Mouse (Mus musculus): ENCODE results near the gene Usp16.
"Not testable (repeated sequence)": the region's sequence is repeated elsewhere in the genome, so short reads cannot be mapped to it uniquely, and the experiment has no call there.

Usp16 gene

DNA sequence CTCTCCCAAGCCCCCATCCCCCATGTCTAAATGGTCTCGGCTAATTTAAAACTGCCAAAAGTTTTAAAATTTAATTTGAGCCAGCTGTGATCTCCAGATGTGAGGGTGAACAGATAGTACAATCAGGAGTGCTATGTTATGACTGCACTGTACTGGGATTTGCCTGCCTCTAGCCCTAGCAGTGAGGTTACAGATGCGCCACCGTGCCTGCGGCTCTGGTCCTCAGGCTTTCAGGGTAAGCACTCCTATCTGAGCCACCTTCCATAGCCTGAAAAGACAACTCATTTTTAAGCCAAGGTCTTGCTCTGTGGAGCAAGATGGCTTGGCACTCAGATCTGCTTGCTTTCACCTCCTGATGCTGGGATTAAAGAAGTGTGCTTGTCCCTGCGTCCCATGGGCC is 29.9 kb downstream of the Usp16 start:
- DNase-seq (ENCODE audit: extremely low read depth, low read depth, low spot score): no peak

DNA sequence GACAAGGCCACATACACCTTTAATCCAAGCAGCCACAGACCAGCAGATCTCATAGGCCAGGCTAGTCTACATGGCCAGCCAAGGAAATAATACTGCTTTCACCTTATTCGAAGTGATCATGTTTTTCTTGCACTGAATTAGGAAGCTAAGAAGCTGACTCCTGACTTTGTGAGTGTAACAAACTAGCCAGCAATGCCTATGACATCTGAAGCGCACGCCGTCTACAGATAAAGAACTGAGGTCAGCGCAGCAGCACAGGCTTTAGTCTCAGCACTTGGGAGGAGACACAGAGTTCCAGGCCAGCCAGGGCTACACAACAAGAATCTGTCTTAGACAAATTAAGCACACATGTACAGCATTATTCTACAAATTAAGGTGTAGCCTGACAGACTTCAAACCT is 32.2 kb downstream of the Usp16 start:
- DNase-seq (ENCODE audit: extremely low read depth, low read depth, low spot score): no peak

DNA sequence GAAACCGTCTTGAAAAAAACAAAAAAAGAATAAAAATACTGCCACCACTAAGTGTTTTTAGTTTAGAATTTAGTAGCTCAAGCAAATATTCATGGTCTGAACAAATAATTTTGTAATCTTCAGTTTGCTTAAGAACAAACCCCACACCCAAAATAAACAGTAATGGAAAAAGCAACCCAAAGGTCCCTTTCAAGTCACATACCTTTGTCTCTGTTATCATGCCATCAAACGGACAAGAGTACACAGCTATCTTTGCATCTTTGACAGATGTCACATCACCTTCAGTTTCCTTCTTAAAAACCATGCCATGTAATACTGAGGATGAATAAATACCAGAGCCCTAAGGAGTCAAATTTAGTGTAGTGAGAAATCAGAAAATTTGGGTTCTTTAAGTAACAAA is 34.1 kb downstream of the Usp16 start:
- no peak for DNase-seq (ENCODE audit: extremely low read depth, low read depth, low spot score)

DNA sequence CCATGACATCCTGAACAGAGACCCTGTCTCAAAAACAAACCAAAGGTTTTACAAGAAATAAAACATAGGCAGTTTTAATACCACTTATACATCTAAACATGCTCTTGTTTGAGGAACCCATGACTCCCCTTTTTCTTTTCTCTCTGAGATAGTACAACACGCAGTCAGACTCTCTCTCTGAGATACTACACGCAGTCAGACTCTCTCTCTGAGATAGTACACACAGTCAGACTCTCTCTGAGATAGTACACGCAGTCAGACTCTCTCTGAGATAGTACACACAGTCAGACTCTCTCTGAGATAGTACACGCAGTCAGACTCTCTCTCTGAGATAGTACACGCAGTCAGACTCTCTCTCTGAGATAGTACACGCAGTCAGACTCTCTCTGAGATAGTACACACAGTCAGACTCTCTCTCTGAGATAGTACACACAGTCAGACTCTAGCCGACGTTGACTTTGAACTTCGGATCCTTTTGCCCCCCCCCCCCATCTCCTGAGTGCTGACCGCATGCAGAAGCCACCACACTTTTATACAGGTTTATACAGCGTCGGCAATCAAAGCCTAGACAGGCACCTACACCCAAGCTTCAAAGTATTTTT is 37.8 kb downstream of the Usp16 start:
- not testable (repeated sequence) for DNase-seq (ENCODE audit: extremely low read depth, low read depth, low spot score)

DNA sequence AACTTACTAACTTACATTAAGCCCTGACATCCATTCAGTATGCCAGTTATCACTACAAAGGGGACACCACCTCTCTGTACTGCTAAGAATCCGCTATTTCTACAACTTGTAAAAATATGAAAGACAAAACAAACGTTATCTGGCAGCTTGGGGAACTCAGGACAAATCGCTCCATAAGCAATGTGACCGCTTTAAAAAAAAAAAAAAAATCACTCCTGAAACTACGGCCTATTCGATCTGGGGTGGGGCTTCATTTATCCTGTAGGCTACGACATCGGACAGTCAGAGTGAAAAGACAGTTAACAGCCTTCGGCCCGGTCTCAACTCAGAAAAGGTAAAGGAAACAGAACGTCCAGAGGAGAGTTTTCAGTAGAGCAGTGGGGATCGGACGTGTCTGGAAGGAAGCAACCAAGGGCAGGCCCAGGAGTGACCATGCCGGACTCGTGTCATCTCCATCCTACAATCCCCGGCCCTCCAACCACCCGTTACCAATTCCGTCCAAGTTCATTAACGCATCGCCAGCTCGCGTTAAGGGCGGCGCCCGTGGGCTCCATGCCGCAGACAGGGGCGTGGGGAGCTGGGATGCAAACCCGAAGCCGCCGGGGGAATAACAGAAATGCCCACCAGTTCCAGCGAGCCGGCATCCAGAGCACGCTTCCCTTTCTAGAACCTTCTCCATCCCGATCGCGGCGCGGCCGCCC is 40.6 kb downstream of the Usp16 start:
- no peak for DNase-seq (ENCODE audit: extremely low read depth, low read depth, low spot score)

DNA sequence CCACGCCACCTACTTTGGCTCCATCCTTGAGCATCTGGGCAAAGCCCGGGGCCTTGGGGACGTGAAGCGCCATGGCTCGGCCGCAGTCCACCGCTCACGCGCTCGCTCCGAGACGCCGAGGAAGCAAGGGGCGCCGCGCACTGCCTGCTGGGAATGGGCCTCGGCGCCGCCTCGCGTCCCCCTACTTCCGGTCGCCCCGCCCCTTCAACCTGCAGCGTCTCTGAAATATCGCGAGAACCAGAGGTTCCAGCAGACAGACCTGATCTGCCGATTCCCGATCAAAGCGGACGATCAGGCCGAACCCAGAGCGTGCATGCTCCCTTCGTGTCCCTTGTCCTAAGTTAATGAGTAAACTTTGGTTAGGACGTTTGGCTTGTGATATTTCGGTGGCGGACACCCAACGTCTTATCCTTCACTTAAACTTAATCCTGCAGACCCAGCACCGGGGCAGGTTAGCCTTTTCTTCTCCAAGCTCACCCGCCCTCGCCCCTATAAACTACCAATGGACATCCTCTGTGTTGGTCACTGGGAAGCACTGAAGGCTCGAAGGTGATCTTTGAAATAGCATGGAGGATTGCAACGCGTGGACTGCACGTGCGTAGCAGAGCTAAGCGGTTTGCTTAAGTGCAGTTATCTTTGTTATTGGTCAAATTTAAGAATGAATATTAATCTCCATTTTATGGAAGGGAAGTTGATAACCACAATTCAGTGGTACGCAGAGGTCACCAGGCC is 41.4 kb downstream of the Usp16 start, which contains the start of gene Cct8:
Gene Cct8 (minus strand): TSS at position 158 of the 732 bp plus-strand sequence.
- DNase-seq (ENCODE audit: extremely low read depth, low read depth, low spot score): peak; percentile 70

DNA sequence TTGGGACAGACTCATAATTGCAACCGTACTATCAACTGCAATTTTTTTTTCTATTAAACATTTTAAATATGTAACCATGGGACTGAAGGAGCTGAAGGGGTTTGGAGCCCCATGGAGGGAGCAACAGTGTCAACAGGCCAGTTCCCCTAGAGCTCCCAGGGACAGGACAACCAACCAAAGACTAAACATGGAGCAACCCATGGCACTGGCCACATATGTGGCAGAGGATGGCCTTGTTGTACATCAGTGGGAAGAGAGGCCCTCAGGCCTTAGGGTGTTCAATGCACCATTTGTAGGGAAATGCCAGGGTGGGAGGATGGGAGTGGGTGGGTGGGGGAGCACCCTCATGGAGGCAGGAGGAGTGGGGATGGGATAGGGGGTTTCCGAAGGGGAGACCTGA is 42.2 kb downstream of the Usp16 start:
- no peak for DNase-seq (ENCODE audit: extremely low read depth, low read depth, low spot score)

DNA sequence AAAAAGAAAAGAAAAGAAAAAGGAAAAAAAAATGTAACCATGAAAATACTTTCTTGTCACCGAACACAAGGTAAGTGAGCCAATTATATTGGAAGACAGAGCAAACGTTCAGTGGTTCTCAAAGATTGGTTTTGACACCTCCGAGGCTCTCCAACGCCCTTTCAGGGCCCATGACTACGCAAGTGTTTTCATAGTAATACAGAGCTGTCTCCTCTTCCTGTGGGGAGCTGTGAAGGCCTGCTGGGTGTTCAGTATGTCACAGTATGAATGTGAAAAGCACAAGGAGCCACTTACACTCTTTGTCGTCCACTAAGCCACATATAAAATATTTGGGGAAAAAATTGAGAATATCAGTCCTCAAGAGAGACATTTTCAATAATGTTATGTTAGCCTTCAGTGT is 42.7 kb downstream of the Usp16 start:
- DNase-seq (ENCODE audit: extremely low read depth, low read depth, low spot score): no peak

DNA sequence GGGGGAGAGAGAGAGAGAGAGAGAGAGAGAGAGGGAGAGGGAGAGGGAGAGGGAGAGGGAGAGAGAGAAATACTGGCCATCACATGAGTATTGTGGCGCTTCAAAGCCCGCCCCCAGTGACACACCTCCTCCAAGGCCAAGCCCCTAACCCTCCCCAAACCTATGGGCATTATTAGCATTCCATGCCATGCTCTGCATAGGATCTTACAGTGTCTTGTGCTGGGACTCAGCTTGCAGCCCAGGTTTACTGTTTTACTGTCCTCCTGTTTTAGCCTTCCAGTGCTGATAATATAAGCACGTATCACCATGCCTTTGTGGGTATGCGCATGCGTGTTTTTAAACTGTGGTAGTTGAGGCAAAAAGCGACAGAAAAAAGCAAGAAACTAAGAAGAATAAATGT is 45.1 kb downstream of the Usp16 start:
- DNase-seq (ENCODE audit: extremely low read depth, low read depth, low spot score): no peak

DNA sequence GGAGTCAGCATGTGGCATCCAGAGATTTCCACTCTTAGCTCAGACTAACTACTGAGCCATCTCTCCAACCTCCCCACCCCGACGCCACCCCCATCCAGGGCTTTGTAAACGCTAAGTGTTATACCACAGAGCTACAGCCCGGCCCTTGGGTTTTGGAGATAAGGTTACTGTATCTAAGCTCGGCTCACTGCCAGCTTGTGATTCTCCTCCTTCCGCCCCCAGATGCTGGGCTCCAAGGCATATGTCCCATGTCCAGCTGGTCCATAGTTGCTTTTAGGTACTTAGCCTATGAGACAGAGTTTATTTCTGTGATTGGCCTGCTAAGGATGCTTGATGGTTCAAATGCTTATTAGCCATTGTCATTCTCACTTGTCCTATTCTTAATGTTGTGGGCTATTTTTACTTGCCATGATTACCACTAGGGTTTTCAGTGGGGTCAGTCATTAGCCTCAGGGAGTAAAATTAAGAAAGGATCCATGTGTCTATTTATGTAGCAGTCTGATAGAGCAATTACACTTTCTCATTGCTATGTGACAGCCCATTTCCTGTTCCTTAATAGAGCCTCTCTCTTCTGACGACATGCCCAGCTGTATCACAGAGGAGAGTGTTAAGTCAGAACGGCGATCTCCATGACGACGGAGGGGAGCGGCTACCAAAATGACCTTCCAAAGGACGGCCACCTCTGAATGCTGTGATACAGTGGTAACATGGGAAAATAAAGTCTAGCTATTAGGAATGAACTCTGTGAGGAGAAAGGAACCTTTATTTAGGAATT is 47.0 kb downstream of the Usp16 start:
- no peak for DNase-seq (ENCODE audit: extremely low read depth, low read depth, low spot score)

DNA sequence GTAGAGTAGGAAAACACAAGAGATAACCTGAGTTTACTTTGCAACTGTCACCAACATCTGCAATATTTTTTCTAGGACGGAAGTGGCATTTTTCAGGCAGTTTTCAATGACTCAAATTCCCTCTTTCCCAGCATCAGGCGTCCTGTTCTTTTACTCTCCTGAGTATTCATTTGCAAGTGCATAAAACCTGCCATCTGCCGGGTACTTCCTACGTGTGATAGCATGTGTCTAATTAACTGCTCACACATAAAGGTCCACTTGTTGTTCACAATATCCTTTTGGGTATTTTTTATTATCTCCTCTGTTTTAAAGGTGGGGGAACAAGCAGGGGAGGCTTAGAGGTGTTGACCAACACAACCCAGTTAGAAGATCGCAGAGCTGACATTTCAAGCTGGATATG is 57.2 kb downstream of the Usp16 start:
- DNase-seq (ENCODE audit: extremely low read depth, low read depth, low spot score): no peak

DNA sequence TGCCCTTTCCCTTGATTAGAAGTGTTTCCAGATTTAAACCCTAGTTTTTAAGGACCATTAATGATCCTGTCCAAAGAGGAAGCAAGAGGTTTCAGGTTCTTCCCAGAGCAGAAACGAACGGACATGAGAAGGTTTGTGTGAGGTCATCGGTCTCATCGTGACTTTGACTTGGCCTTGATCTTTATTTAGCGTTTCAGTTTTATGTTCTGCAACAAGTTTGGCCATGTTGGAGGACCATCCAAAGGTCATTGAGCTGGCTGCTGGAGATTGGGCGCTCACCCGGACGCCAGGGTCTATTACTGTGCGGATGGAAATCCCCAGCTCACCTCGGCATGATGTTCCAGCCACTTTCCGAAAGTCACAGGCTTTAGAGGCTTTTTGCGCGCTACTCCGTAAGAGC is 57.8 kb downstream of the Usp16 start:
- no peak for DNase-seq (ENCODE audit: extremely low read depth, low read depth, low spot score)

DNA sequence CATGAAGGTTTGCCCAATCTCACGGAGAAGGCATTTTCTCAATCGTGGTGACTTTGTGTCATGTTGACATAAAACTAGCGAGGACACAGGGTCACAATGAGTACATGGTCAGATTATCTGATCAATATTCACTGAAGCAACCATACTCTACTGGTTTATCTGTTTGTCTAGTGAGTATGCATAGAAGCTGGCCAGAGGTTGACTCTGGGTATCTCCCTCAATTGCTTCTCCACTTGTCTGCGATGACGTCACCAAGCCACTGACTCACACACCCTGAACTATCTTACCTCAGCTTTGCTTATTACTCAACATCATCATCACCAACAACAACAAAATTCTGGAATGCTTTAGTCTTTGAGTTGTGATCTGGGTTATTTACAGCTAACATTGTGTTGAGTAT is 69.7 kb downstream of the Usp16 start:
- DNase-seq (ENCODE audit: extremely low read depth, low read depth, low spot score): no peak

DNA sequence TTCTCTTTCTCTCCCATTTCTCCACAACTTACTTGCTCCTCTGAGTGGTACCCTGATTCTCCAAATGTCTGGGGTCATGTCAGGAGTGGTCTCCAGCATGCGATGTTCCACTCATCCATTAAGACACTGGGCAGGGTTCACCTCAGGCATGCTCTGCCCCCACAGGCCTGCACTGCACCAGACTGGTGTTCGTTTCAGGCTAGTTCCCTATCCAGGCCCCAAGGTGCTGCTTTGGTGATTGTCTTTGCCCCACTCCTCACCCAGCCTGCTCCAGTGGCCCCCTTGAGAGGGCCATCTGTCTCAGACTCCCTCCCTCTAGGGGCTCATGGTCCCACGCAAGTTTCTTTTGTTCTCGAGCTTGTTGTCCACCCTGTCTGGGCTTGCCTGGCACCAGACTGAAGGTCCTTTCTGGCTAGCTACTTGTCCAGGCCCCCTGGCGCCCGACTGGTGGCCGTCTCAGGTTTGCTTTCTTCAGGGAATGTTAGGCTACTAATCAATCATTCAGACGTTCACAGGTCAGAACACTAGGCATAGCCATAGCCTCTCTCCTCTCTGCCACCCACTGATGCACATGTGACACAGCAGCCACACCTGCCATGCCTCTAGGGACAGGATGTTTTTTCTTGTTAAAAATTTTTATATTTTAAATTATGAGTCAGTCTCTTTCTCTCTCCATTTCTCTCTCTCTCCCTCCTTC is 73.2 kb downstream of the Usp16 start:
- no peak for DNase-seq (ENCODE audit: extremely low read depth, low read depth, low spot score)

DNA sequence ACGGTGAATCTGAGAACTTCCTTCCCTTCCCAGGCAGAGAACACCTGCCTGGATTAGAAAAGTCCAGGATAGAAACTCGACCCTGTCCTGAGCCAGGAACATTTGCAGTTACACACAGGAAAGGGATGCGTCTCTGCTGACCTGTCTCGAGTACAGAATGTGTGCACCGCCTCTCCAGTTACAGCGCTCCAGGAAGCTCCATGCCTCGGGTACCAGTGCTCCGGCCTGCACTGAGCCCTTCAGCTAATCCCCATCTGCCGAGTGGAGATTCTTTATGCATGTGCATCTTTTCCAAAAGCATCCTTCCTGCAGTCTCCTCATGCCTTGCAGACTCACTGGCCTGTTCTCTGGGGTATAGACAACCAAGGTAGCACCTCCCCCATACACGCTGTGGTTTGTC is 74.3 kb downstream of the Usp16 start:
- no peak for DNase-seq (ENCODE audit: extremely low read depth, low read depth, low spot score)

All from fat pad, adult 2 months (tissue).